Mouse (Mus musculus) liver, postnatal 0 days (tissue): ENCODE data around the gene Txndc15. TPM values are rescaled to one million over a fixed set of nuclear protein-coding genes. Genes with fewer than 3 reads are reported as not detected.

Experiments
- ATAC-seq: fragments of 200-750 bp; cut with Nextera tagmentation; 2 replicates; pipeline ENCODE4 v1.8.0; 2017; ENCODE audit warnings: mild to moderate bottlenecking, moderate library complexity
- DNase-seq: peaks from one replicate; pipeline ENCODE4 v3.0.0-alpha.2; 2016
- H3K27ac ChIP-seq: fragments of 300-500 bp; sonication (generic); 2 replicates; pipeline ENCODE4 v1.5.1; 2014; ENCODE audit warnings: antibody characterized with exemption, moderate library complexity, mild to moderate bottlenecking, low read depth
- H3K27me3 ChIP-seq: fragments of 300-500 bp; sonication (generic); 2 replicates; pipeline ENCODE4 v1.6.1; 2014; ENCODE audit warnings: low read length, control low read depth, mixed read lengths; ENCODE audit not compliant: insufficient read depth
- H3K36me3 ChIP-seq: fragments of 300-500 bp; sonication (generic); replicated peaks from 2 replicates; pipeline ENCODE4 v1.6.1; 2014; ENCODE audit warnings: mild to moderate bottlenecking, control low read depth, low read length, moderate library complexity, mixed read lengths; ENCODE audit not compliant: insufficient read depth
- H3K4me1 ChIP-seq: fragments of 300-500 bp; sonication (generic); 2 replicates; pipeline ENCODE4 v1.6.1; 2014; ENCODE audit warnings: antibody characterized with exemption, mild to moderate bottlenecking, control low read depth; ENCODE audit not compliant: insufficient read depth
- H3K4me2 ChIP-seq: fragments of 300-500 bp; sonication (generic); 2 replicates; pipeline ENCODE4 v1.6.1; 2014; ENCODE audit warnings: low read depth, mild to moderate bottlenecking, low read length, moderate library complexity, mixed read lengths
- H3K4me3 ChIP-seq: fragments of 300-500 bp; sonication (generic); 2 replicates; pipeline ENCODE4 v1.5.1; 2014; ENCODE audit warnings: low read depth, low read length
- H3K9ac ChIP-seq: fragments of 300-500 bp; sonication (generic); replicated peaks from 2 replicates; pipeline ENCODE4 v1.6.1; 2014; ENCODE audit warnings: mild to moderate bottlenecking, moderate library complexity
- H3K9me3 ChIP-seq: fragments of 300-500 bp; sonication (generic); 2 replicates; pipeline ENCODE4 v1.6.1; 2016; ENCODE audit warnings: mild to moderate bottlenecking, control low read depth, low read length, mixed read lengths
- CTCF ChIP-seq: sonication (generic); IDR thresholded peaks from 2 replicates; pipeline ENCODE4 v1.5.1; 2016; ENCODE audit warnings: antibody characterized with exemption, low read depth
- EP300 ChIP-seq: IDR thresholded peaks from 2 replicates; pipeline ENCODE4 v1.6.1; 2016; ENCODE audit warnings: antibody characterized with exemption, low read depth, mild to moderate bottlenecking
- WGBS: fragments of 180-500 bp; shearing (Covaris S2); extraction: QIAGEN DNeasy Blood & Tissue Kit; methylation state at CpG from one replicate; pipeline ENCODE4 v1.1.7; 2014; ENCODE audit not compliant: insufficient replicate concordance; 5-methylcytosine and 5-hydroxymethylcytosine counted together
- polyA plus RNA-seq: library from polyadenylated mRNA; unstranded; fragments of >200 nt; fragmentation: Nextera tagmentation; extraction: Ambion mirVana; gene quantifications from 2 replicates; pipeline ENCODE4 v1.2.1, GENCODE M21; 2015

Txndc15 gene
- polyA plus RNA-seq, 1 experiment from 2014 or later, result 44.9 TPM

- 66% methylated on average over 10 of the region's 10 CpGs for WGBS
- Histone ChIP-seq H3K4me2 (no peak overlapping the region), H3K4me1 (no peaks in the 10 kb centered on the region), H3K9ac (no peak overlapping the region), H3K9me3 (no peaks in the 10 kb centered on the region), H3K27me3 (no peaks in the 10 kb centered on the region), H3K36me3 (no peaks in the 10 kb centered on the region), H3K4me3 (no peak overlapping the region), H3K27ac (no peak overlapping the region)
- ATAC-seq, result no peak
- no peak for TF ChIP-seq EP300
- no peak for TF ChIP-seq CTCF
- DNase-seq, result no peak
These were observed 46.1 kb downstream of the Txndc15 start for GRCm38 (mm10) chr13:55760576-55760975.

GRCm38 (mm10) chr13:55761486-55761885, 47.0 kb downstream of the Txndc15 start:
- DNase-seq, result no peak
- no peak overlapping the region for H3K27ac ChIP-seq
- H3K4me3 ChIP-seq, result no peak overlapping the region
- H3K4me1 ChIP-seq, result no peaks in the 10 kb centered on the region
- TF ChIP-seq EP300 (no peak), CTCF (no peak)
- H3K36me3 ChIP-seq, result no peaks in the 10 kb centered on the region
- ATAC-seq, result no peak
- no peak overlapping the region for H3K9ac ChIP-seq
- WGBS, result 89% methylated on average over 10 of the region's 10 CpGs
- no peaks in the 10 kb centered on the region for H3K9me3 ChIP-seq
- H3K4me2 ChIP-seq, result no peak overlapping the region
- H3K27me3 ChIP-seq, result no peaks in the 10 kb centered on the region

- Histone ChIP-seq H3K4me2 (no peak overlapping the region), H3K9me3 (no peaks in the 10 kb centered on the region), H3K9ac (no peak overlapping the region), H3K36me3 (0 out of 2 replicates have a peak, but pooled peaks cover 6% of the 10 kb centered on the region), H3K27ac (no peak overlapping the region), H3K4me3 (no peak overlapping the region), H3K27me3 (no peaks in the 10 kb centered on the region), H3K4me1 (no peaks in the 10 kb centered on the region)
- DNase-seq, result no peak
- ATAC-seq, result no peak
- 87% methylated on average over 7 of the region's 7 CpGs for WGBS
- no peak for TF ChIP-seq CTCF
- no peak for TF ChIP-seq EP300
These were observed 59.9 kb downstream of the Txndc15 start for GRCm38 (mm10) chr13:55774352-55774751.

GRCm38 (mm10) chr13:55775056-55775455, 60.6 kb downstream of the Txndc15 start:
- H3K9ac ChIP-seq, result no peak overlapping the region
- WGBS, result 55% methylated on average over 11 of the region's 11 CpGs

More at GRCm38 (mm10) chr13:55775056-55775455, 60.6 kb downstream of the Txndc15 start:
- Histone ChIP-seq H3K4me1 (no peaks in the 10 kb centered on the region), H3K4me3 (no peak overlapping the region), H3K9me3 (no peaks in the 10 kb centered on the region), H3K27me3 (no peaks in the 10 kb centered on the region), H3K36me3 (0 out of 2 replicates have a peak, but pooled peaks cover 6% of the 10 kb centered on the region), H3K4me2 (no peak overlapping the region), H3K27ac (no peak overlapping the region)
- DNase-seq (no peak), ATAC-seq (no peak)
- TF ChIP-seq EP300 (no peak), CTCF (no peak)

Other genes with a start within 250 kb of the Txndc15 start
- gene Dbn1, start 226.5 kb upstream of the Txndc15 start, polyA plus RNA-seq, result 4.1 and 4.2 TPM in 2 replicates
- gene Pdlim7, start 201.0 kb upstream of the Txndc15 start, polyA plus RNA-seq, result 15.9 and 17.0 TPM in 2 replicates
- gene Dok3, start 185.4 kb upstream of the Txndc15 start, polyA plus RNA-seq, result 18.1 and 20.2 TPM in 2 replicates
- 17.0 and 17.2 TPM in 2 replicates for gene Ddx41, start 178.0 kb upstream of the Txndc15 start, polyA plus RNA-seq
- 5.0 and 5.3 TPM in 2 replicates for gene Fam193b, start 143.5 kb upstream of the Txndc15 start, polyA plus RNA-seq
- 45.1 and 46.6 TPM in 2 replicates for gene Tmed9, start 140.9 kb upstream of the Txndc15 start, polyA plus RNA-seq
- 5.4 and 6.4 TPM in 2 replicates for gene B4galt7, start 114.8 kb upstream of the Txndc15 start, polyA plus RNA-seq
- 16.2 and 16.7 TPM in 2 replicates for gene Caml, start 91.6 kb upstream of the Txndc15 start, polyA plus RNA-seq
- 9.8 and 11.7 TPM in 2 replicates for gene Ddx46, start 79.6 kb upstream of the Txndc15 start, polyA plus RNA-seq
- 8.6 and 9.0 TPM in 2 replicates for gene B230219D22Rik, start 21.5 kb upstream of the Txndc15 start, polyA plus RNA-seq
- gene Pcbd2, start 12.7 kb downstream of the Txndc15 start, polyA plus RNA-seq, result 49.2 and 52.7 TPM in 2 replicates
- gene Catsper3, start 69.9 kb downstream of the Txndc15 start, polyA plus RNA-seq, result 0.13 TPM in 2 replicates
- gene Pitx1, start 121.5 kb downstream of the Txndc15 start, polyA plus RNA-seq, result not detected in 2 replicates